Mouse (Mus musculus) liver, embryonic 14.5 days (tissue): ENCODE measurements at regions not wholly inside any gene's neighbourhood (a gene's known extent, or its start where the extent isn't known, plus 50 kb on each side); places are given as distances from the start of the nearest gene placed in this dataset.
"Not testable (repeated sequence)": the region's sequence is repeated elsewhere in the genome, so short reads cannot be mapped to it uniquely, and the experiment has no call there.

Experiments used
- ATAC-seq: fragments of 200-750 bp; cut with Nextera tagmentation; 2 replicates; pipeline ENCODE4 v1.8.0; 2017; ENCODE audit warnings: moderate number of reproducible peaks, mild to moderate bottlenecking, moderate library complexity; ENCODE audit not compliant: insufficient read depth
- DNase-seq, 3 experiments: peaks; one replicate each; pipeline ENCODE4 v3.0.0-alpha.2; 2012 to 2013; ENCODE audit warnings: low read depth in 3 of 3, low spot score in 3 of 3
- H3K27ac ChIP-seq: fragments of 300-500 bp; sonication (generic); 2 replicates; pipeline ENCODE4 v1.5.1; 2014; ENCODE audit warnings: moderate library complexity, mild to moderate bottlenecking, control low read depth, inconsistent platforms
- H3K27me3 ChIP-seq: fragments of 300-500 bp; sonication (generic); 2 replicates; pipeline ENCODE4 v1.6.1; 2014; ENCODE audit warnings: mild to moderate bottlenecking, low read length, moderate library complexity; ENCODE audit not compliant: control insufficient read depth, insufficient read depth
- H3K36me3 ChIP-seq: fragments of 300-500 bp; sonication (generic); replicated peaks from 2 replicates; pipeline ENCODE4 v1.6.1; 2014; ENCODE audit warnings: low read depth; ENCODE audit not compliant: control insufficient read depth, insufficient read depth
- H3K4me1 ChIP-seq, 2 experiments: fragments of 200-500 bp in 1 of 2; fragments of 300-500 bp in 1 of 2; sonication (generic) in 1 of 2; replicated peaks; 2 replicates each; pipeline ENCODE4 v1.6.1; 2012 to 2014; ENCODE audit warnings: antibody characterized with exemption in 1 of 2, inconsistent platforms in 1 of 2, low read length in 1 of 2; ENCODE audit not compliant: control insufficient read depth in 2 of 2, insufficient read depth in 2 of 2
- H3K4me2 ChIP-seq: fragments of 300-500 bp; sonication (generic); 2 replicates; pipeline ENCODE4 v1.6.1; 2014; ENCODE audit warnings: low read depth, mild to moderate bottlenecking, control low read depth, moderate library complexity
- H3K4me3 ChIP-seq, 2 experiments: fragments of 200-500 bp in 1 of 2; fragments of 300-500 bp in 1 of 2; sonication (generic) in 1 of 2; 2 replicates each; pipeline ENCODE4 v1.5.1; 2012 to 2014; ENCODE audit warnings: low read depth in 2 of 2, low read length in 2 of 2, mild to moderate bottlenecking in 2 of 2, control low read depth in 1 of 2, inconsistent platforms in 1 of 2, moderate library complexity in 1 of 2; ENCODE audit not compliant: insufficient read depth in 1 of 2
- H3K9ac ChIP-seq: fragments of 300-500 bp; sonication (generic); replicated peaks from 2 replicates; pipeline ENCODE4 v1.6.1; 2014; ENCODE audit warnings: mild to moderate bottlenecking, control low read depth, moderate library complexity
- H3K9me3 ChIP-seq: fragments of 300-500 bp; sonication (generic); 2 replicates; pipeline ENCODE4 v1.6.1; 2016; ENCODE audit warnings: low read length, mixed read lengths; ENCODE audit not compliant: control insufficient read depth
- CTCF ChIP-seq: IDR thresholded peaks from 2 replicates; pipeline ENCODE4 v1.5.1; 2016; ENCODE audit warnings: antibody characterized with exemption, low read depth, control low read depth
- EP300 ChIP-seq: IDR thresholded peaks from 2 replicates; pipeline ENCODE4 v1.6.1; 2016; ENCODE audit warnings: antibody characterized with exemption, low read depth
- WGBS: fragments of 180-500 bp; shearing (Covaris S2); extraction: QIAGEN DNeasy Blood & Tissue Kit; methylation state at CpG from one replicate; pipeline ENCODE4 v1.1.7; 2014; ENCODE audit not compliant: insufficient replicate concordance; 5-methylcytosine and 5-hydroxymethylcytosine counted together

DNA sequence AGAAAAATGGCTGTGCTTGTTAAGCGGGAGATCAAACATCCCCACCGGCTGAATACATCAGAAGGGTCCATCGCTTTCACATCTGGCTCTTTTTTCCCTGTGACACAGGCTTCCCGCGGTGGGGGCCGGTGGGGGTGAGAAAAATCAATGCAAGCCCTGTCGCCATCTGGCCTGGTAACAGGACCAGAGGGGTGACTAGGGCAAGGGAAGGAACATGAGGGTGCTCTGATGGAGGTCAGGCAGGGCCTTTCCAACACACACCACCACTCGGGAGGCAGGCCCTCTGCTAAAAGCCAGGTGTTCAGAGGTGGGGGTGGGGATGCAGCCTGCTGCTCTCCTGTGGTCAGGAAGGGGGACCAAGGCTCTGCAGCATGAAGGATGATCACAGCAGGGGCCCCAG is 107.5 kb upstream of the Syt13 start:
- no peaks in the 10 kb centered on the region for H3K9me3 ChIP-seq
- no peak for DNase-seq
- no peaks in the 10 kb centered on the region for H3K27me3 ChIP-seq
- no peak overlapping the region for H3K4me2 ChIP-seq
- 16% methylated on average over 8 of the region's 8 CpGs for WGBS
- no peaks in the 10 kb centered on the region for H3K36me3 ChIP-seq
- H3K9ac ChIP-seq: no peak overlapping the region
- H3K4me1 ChIP-seq: no peaks in the 10 kb centered on the region
- H3K4me3 ChIP-seq: no peak overlapping the region
- H3K27ac ChIP-seq: no peak overlapping the region
- ATAC-seq: no peak
- TF ChIP-seq CTCF: no peak
- no peak for TF ChIP-seq EP300

DNA sequence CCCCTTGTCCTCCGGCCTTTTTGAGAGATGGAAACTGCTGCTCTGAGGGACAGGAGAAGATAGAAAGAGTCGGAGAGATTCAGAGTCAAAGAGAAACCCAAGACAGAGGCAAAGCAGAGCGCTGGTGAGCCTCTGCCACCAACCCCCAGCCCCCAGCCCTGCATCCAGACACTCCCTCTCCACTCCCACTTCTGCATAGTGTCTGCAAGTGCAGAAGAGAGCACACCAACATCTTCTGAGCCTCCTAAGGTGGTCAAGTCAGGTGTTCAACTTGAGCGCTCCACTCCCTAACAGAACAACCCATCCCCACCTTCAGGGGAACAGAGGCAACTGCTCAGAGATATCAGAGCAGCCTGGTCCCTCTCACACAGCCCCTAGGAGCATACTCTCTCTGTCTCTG is 106.8 kb upstream of the Syt13 start:
- no peak overlapping the region for H3K4me2 ChIP-seq
- WGBS: 44% methylated on average over 4 of the region's 4 CpGs
- no peaks in the 10 kb centered on the region for H3K36me3 ChIP-seq
- H3K4me3 ChIP-seq: no peak overlapping the region
- no peaks in the 10 kb centered on the region for H3K9me3 ChIP-seq
- no peaks in the 10 kb centered on the region for H3K27me3 ChIP-seq
- DNase-seq (no peak), ATAC-seq (no peak)
- no peaks in the 10 kb centered on the region for H3K4me1 ChIP-seq
- no peak overlapping the region for H3K27ac ChIP-seq
- H3K9ac ChIP-seq: no peak overlapping the region
- TF ChIP-seq CTCF (no peak), EP300 (no peak)

DNA sequence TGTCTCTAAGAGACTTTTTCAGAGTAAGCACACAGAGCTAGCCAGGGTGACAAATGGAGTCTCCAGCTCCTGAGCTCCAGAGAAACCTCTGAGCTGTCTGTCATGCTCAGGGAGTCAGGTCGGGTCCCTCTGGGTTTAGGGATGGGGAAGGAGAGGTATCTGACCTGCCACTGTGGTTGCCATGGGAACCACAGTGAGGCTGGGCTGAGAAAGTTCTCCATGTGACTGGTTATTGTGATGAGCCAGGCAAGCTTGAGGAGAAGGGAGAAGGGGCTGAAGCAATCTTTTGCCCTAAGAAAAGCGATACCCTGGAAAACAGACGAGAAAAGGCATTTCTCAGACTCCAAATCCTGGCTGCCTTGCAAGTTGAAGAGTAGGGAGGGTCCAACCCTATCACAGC is 105.7 kb upstream of the Syt13 start:
- H3K9ac ChIP-seq: no peak overlapping the region
- ATAC-seq (no peak), DNase-seq (no peak)
- no peak for TF ChIP-seq CTCF
- no peak for TF ChIP-seq EP300
- WGBS: 19% methylated on average over 3 of the region's 3 CpGs
- H3K4me2 ChIP-seq: no peak overlapping the region
- H3K36me3 ChIP-seq: no peaks in the 10 kb centered on the region
- H3K27me3 ChIP-seq: no peaks in the 10 kb centered on the region
- H3K4me3 ChIP-seq: no peak overlapping the region
- H3K9me3 ChIP-seq: no peaks in the 10 kb centered on the region
- no peak overlapping the region for H3K27ac ChIP-seq
- H3K4me1 ChIP-seq: no peaks in the 10 kb centered on the region

- no peak overlapping the region for H3K4me2 ChIP-seq
- H3K27ac ChIP-seq: no peak overlapping the region
- no peak overlapping the region for H3K4me3 ChIP-seq
- no peak overlapping the region for H3K9ac ChIP-seq
- H3K4me1 ChIP-seq: no peaks in the 10 kb centered on the region
- 43% methylated on average over 4 of the region's 4 CpGs for WGBS
- ATAC-seq (no peak), DNase-seq (no peak)
- TF ChIP-seq EP300: no peak
- TF ChIP-seq CTCF: no peak
- H3K9me3 ChIP-seq: no peaks in the 10 kb centered on the region
- no peaks in the 10 kb centered on the region for H3K36me3 ChIP-seq
- H3K27me3 ChIP-seq: no peaks in the 10 kb centered on the region
Measured at GRCm38 (mm10) chr2:92809681-92810323, 105.1 kb upstream of the Syt13 start.

- not testable (repeated sequence) for ATAC-seq, H3K4me2 ChIP-seq, H3K9ac ChIP-seq, H3K27ac ChIP-seq, H3K4me3 ChIP-seq, H3K4me1 ChIP-seq, H3K27me3 ChIP-seq, H3K36me3 ChIP-seq, H3K9me3 ChIP-seq
- peak in 1 of 3 experiments; percentile 9 for DNase-seq
- TF ChIP-seq CTCF: peak; percentile 49
- WGBS: 6% methylated on average over 6 of the region's 6 CpGs
Measured at GRCm38 (mm10) chr2:92810956-92811355, 103.9 kb upstream of the Syt13 start.
